Mouse (Mus musculus): Measurements from ENCODE around the gene Cyth1.

DNA sequence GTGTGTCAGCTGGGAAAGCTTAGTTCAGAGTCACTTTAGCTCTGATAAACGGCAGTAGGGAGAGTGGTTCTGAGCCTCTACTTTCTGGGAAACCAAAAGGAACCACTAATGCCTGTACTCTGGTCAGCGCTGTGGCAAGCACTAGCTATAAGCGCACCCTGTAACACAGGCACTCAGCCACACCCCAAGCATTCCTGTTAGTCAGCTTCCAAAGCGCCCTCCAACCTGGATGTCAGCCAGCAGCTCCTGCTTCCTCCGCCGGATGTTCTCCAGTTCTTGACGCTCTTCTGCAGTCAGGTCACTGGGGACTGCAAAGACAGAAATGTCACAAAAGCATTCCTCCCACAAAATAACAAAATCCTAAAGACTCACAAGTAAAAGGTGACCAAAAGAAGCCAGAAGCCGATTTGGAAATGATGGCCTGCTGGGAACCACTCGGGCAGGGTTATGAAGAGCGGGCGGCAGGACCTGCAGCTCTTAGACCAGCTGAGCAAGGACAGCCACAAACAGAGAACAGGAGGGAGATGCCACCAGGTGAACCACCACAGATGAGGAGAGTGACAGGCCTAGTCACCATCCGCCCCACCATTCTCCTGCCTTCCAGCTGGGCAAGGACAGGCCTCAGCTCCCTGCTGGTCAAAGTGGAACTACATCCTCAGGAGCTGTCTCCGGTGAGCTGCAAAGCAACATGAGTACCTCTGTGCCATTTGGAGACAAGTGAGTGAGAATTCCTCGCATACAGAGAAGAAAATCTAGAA lies 54.8 kb downstream of the Cyth1 start:
- TF ChIP-seq CTCF (IDR thresholded peaks at IDR 0.05; ENCODE audit: low read depth) (peak; percentile 41), EP300 (optimal IDR thresholded peaks at IDR 0.05) (no peak)
